Mouse (Mus musculus): ENCODE data around the gene Trmt5. TPM values are rescaled to one million over a fixed set of nuclear protein-coding genes. Genes with fewer than 3 reads are reported as not detected.

Gene Trmt5
- polyA plus RNA-seq, 1 experiment from 2014 or later: 6.6 TPM

- Histone ChIP-seq H3K27me3 (replicated peaks; ENCODE audit: control insufficient read depth, insufficient read depth, low read length) (no peaks in the 10 kb centered on the region), H3K27ac (ENCODE audit: low read depth, low read length) (no peak overlapping the region), H3K4me1 (replicated peaks; ENCODE audit: control insufficient read depth, insufficient read depth, low read length) (no peaks in the 10 kb centered on the region), H3K9me3 (ENCODE audit: control insufficient read depth) (no peaks in the 10 kb centered on the region), H3K4me2 (replicated peaks; ENCODE audit: low read depth) (no peak overlapping the region), H3K36me3 (ENCODE audit: control insufficient read depth, insufficient read depth) (no peaks in the 10 kb centered on the region), H3K9ac (ENCODE audit: low read depth, low read length) (no peak overlapping the region), H3K4me3 (ENCODE audit: low read depth, low read length) (no peak overlapping the region)
- TF ChIP-seq CTCF (IDR thresholded peaks at IDR 0.05; ENCODE audit: low read depth): no peak
- 86% methylated on average over 4 of the region's 4 CpGs for WGBS
- no peak for ATAC-seq
These were observed 21.2 kb upstream of the Trmt5 start for GRCm38 (mm10) chr12:73307750-73308149.

- no peak for TF ChIP-seq CTCF (IDR thresholded peaks at IDR 0.05; ENCODE audit: low read depth)
- H3K4me3 ChIP-seq (ENCODE audit: low read depth, low read length): no peak overlapping the region
- no peaks in the 10 kb centered on the region for H3K27me3 ChIP-seq (replicated peaks; ENCODE audit: control insufficient read depth, insufficient read depth, low read length)
- no peaks in the 10 kb centered on the region for H3K9me3 ChIP-seq (ENCODE audit: control insufficient read depth)
- H3K4me2 ChIP-seq (replicated peaks; ENCODE audit: low read depth): no peak overlapping the region
- ATAC-seq: no peak
- no peak overlapping the region for H3K9ac ChIP-seq (ENCODE audit: low read depth, low read length)
- H3K27ac ChIP-seq (ENCODE audit: low read depth, low read length): no peak overlapping the region
- WGBS: 71% methylated on average over 4 of the region's 4 CpGs
- no peaks in the 10 kb centered on the region for H3K4me1 ChIP-seq (replicated peaks; ENCODE audit: control insufficient read depth, insufficient read depth, low read length)
- no peaks in the 10 kb centered on the region; the same call in 1 of the 2 replicates for H3K36me3 ChIP-seq (ENCODE audit: control insufficient read depth, insufficient read depth)
These were observed 18.1 kb upstream of the Trmt5 start for GRCm38 (mm10) chr12:73304636-73305035.

GRCm38 (mm10) chr12:73300531-73300930, 14.0 kb upstream of the Trmt5 start:
- H3K4me3 ChIP-seq (ENCODE audit: low read depth, low read length): no peak overlapping the region
- TF ChIP-seq CTCF (IDR thresholded peaks at IDR 0.05; ENCODE audit: low read depth): no peak
- no peaks in the 10 kb centered on the region for H3K27me3 ChIP-seq (replicated peaks; ENCODE audit: control insufficient read depth, insufficient read depth, low read length)
- no peak overlapping the region for H3K27ac ChIP-seq (ENCODE audit: low read depth, low read length)
- H3K36me3 ChIP-seq (ENCODE audit: control insufficient read depth, insufficient read depth): peaks cover 2% of the 10 kb centered on the region; the same call in 1 of the 2 replicates
- ATAC-seq: 0 out of 2 replicates have a peak, but pooled peaks have one; percentile 22
- H3K9me3 ChIP-seq (ENCODE audit: control insufficient read depth): no peaks in the 10 kb centered on the region
- WGBS: 63% methylated on average over 2 of the region's 2 CpGs
- H3K4me2 ChIP-seq (replicated peaks; ENCODE audit: low read depth): no peak overlapping the region
- H3K9ac ChIP-seq (ENCODE audit: low read depth, low read length): no peak overlapping the region
- no peaks in the 10 kb centered on the region for H3K4me1 ChIP-seq (replicated peaks; ENCODE audit: control insufficient read depth, insufficient read depth, low read length)

GRCm38 (mm10) chr12:73298621-73299020, 12.1 kb upstream of the Trmt5 start:
- H3K9me3 ChIP-seq (ENCODE audit: control insufficient read depth): no peaks in the 10 kb centered on the region
- no peak overlapping the region for H3K4me3 ChIP-seq (ENCODE audit: low read depth, low read length)
- H3K9ac ChIP-seq (ENCODE audit: low read depth, low read length): no peak overlapping the region
- no peak for ATAC-seq
- H3K27me3 ChIP-seq (replicated peaks; ENCODE audit: control insufficient read depth, insufficient read depth, low read length): no peaks in the 10 kb centered on the region
- H3K27ac ChIP-seq (ENCODE audit: low read depth, low read length): no peak overlapping the region
- WGBS: 95% methylated on average over 5 of the region's 5 CpGs
- H3K4me2 ChIP-seq (replicated peaks; ENCODE audit: low read depth): no peak overlapping the region
- no peak for TF ChIP-seq CTCF (IDR thresholded peaks at IDR 0.05; ENCODE audit: low read depth)
- no peaks in the 10 kb centered on the region for H3K4me1 ChIP-seq (replicated peaks; ENCODE audit: control insufficient read depth, insufficient read depth, low read length)
- H3K36me3 ChIP-seq (ENCODE audit: control insufficient read depth, insufficient read depth): peaks cover 18% of the 10 kb centered on the region

GRCm38 (mm10) chr12:73295505-73296140, 9.1 kb upstream of the Trmt5 start:
- no peak for ATAC-seq
- WGBS: 62% methylated on average over 11 of the region's 11 CpGs
- no peak overlapping the region for H3K4me2 ChIP-seq (replicated peaks; ENCODE audit: low read depth)
- H3K9me3 ChIP-seq (ENCODE audit: control insufficient read depth): no peaks in the 10 kb centered on the region
- H3K4me3 ChIP-seq (ENCODE audit: low read depth, low read length): no peak overlapping the region
- H3K27me3 ChIP-seq (replicated peaks; ENCODE audit: control insufficient read depth, insufficient read depth, low read length): no peaks in the 10 kb centered on the region
- peaks cover 28% of the 10 kb centered on the region for H3K36me3 ChIP-seq (ENCODE audit: control insufficient read depth, insufficient read depth)
- no peaks in the 10 kb centered on the region for H3K4me1 ChIP-seq (replicated peaks; ENCODE audit: control insufficient read depth, insufficient read depth, low read length)
- TF ChIP-seq CTCF (IDR thresholded peaks at IDR 0.05; ENCODE audit: low read depth): no peak
- H3K27ac ChIP-seq (ENCODE audit: low read depth, low read length): no peak overlapping the region
- H3K9ac ChIP-seq (ENCODE audit: low read depth, low read length): no peak overlapping the region

GRCm38 (mm10) chr12:73294884-73295283, 8.4 kb upstream of the Trmt5 start:
- Histone ChIP-seq H3K9ac (ENCODE audit: low read depth, low read length) (no peak overlapping the region), H3K36me3 (ENCODE audit: control insufficient read depth, insufficient read depth) (peaks cover 28% of the 10 kb centered on the region), H3K4me1 (replicated peaks; ENCODE audit: control insufficient read depth, insufficient read depth, low read length) (no peaks in the 10 kb centered on the region), H3K4me3 (ENCODE audit: low read depth, low read length) (no peak overlapping the region), H3K4me2 (replicated peaks; ENCODE audit: low read depth) (no peak overlapping the region), H3K27me3 (replicated peaks; ENCODE audit: control insufficient read depth, insufficient read depth, low read length) (no peaks in the 10 kb centered on the region), H3K9me3 (ENCODE audit: control insufficient read depth) (no peaks in the 10 kb centered on the region), H3K27ac (ENCODE audit: low read depth, low read length) (no peak overlapping the region)
- no peak for ATAC-seq
- TF ChIP-seq CTCF (IDR thresholded peaks at IDR 0.05; ENCODE audit: low read depth): no peak

Data from intestine, postnatal 0 days (tissue).